Mouse (Mus musculus): Measurements from ENCODE around the gene Thap12. TPM values are rescaled to one million over a fixed set of nuclear protein-coding genes. Genes with fewer than 3 reads are reported as not detected.

Gene Thap12
- total and polyA plus RNA-seq, 3 experiments, result 29.6 to 92.9 (median 70.1) TPM

DNA sequence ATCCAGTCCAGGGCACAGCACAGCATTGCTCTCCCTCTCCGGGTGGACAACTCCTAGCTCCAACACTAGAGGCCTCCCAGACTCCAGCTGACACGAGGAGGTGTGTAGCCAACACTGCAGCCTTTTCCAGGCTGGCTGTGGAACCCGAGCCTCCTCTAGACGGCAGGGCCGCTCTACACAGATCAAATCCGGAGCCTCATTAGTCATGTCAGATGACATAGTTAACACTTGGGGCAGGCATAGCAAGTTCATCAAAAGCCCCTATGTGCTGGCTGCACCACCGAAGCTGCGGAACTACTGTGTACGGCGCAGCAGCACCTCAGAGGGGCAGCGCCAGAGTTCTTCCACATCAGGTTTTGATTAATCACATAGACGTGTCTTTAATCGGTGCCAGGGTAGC lies 17.0 kb upstream of the Thap12 start:
- dilution Hi-C loops (cut with MboI; ENCODE audit: extremely low pct_ligation_motif_present, extremely low pct_unique_long_range_greater_than_20kb, low sequenced_read_pairs) (no loop called here), in situ Hi-C loops (cut with MboI; ENCODE audit: low pct_ligation_motif_present, low pct_unique_long_range_greater_than_20kb, low sequenced_read_pairs) (no loop called here)
- Histone ChIP-seq H3K4me1 (ENCODE audit: control insufficient read depth in 1 of 2, insufficient read depth in 2 of 2) (peaks cover 3 to 4% of the 10 kb centered on the region in 2 experiments; a peak in 3 of 4 replicates), H3K9ac (ENCODE audit: insufficient read depth, low read depth) (no peak overlapping the region), H3K27me3 (replicated peaks) (no peaks in the 10 kb centered on the region), H3K4me2 (ENCODE audit: insufficient read depth, low read depth, poor library complexity, severe bottlenecking) (no peak overlapping the region), H3K4me3 (replicated peaks in 1 of 3; ENCODE audit: low read depth in 2 of 3, low read length in 2 of 3, poor library complexity in 1 of 3) (no peak overlapping the region), H3K36me3 (replicated peaks in 1 of 2; ENCODE audit: control insufficient read depth in 1 of 2, insufficient read depth in 1 of 2, low read length in 1 of 2) (no peaks in the 10 kb centered on the region), H3K9me3 (replicated peaks; ENCODE audit: low read length) (no peaks in the 10 kb centered on the region), H3K27ac (ENCODE audit: insufficient read depth, low read depth) (no peak overlapping the region), H3K79me2 (replicated peaks; ENCODE audit: control insufficient read depth, extremely low read depth, insufficient read depth, poor library complexity, severe bottlenecking) (no peaks in the 10 kb centered on the region)
- TF ChIP-seq EP300 (IDR thresholded peaks at IDR 0.05; ENCODE audit: low read length) (no peak), ZKSCAN1 (IDR thresholded peaks at IDR 0.05; ENCODE audit: borderline replicate concordance, low read depth, low read length) (no peak), MYC (IDR thresholded peaks at IDR 0.05; ENCODE audit: low read depth, low read length) (no peak), TBP (conservative IDR thresholded peaks at IDR 0.05; ENCODE audit: low read depth, low read length) (no peak)
- no peak for DNase-seq (ENCODE audit: extremely low read depth)

DNA sequence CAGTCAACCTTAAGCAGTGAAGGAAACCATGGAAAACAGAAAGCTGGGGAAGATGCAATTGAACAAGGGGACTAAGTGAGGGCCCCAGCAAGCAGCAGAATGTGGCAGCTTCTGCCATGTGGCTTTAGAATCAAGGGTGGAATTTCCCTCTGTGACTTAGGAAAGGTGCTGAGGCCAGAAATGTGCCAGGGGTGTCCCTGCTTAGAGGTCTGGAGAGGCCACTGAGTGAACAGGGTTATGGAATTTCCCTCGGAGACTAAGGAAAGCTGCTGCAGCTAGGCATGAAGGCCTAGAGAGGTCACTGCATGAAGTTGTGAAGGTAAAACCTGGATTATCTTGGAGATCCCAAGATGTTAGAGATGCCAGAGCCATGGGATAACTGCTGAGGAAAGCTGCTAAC lies 12.8 kb upstream of the Thap12 start:
- TF ChIP-seq POLR2AphosphoS2 (IDR thresholded peaks at IDR 0.05; ENCODE audit: low read depth, low read length), result no peak
- no peak for TF ChIP-seq SMC3 (IDR thresholded peaks at IDR 0.05; ENCODE audit: low read depth, low read length)
- TF ChIP-seq E2F4 (IDR thresholded peaks at IDR 0.05; ENCODE audit: insufficient replicate concordance, low read depth, low read length), result no peak
- no peak for TF ChIP-seq ETS1 (conservative IDR thresholded peaks at IDR 0.05; ENCODE audit: low read depth, low read length)
- TF ChIP-seq USF2 (conservative IDR thresholded peaks at IDR 0.05; ENCODE audit: low read depth, low read length), result no peak
- no peak for TF ChIP-seq MAZ (IDR thresholded peaks at IDR 0.05; ENCODE audit: low read depth, low read length)
- TF ChIP-seq NRF1 (IDR thresholded peaks at IDR 0.05; ENCODE audit: low read depth, low read length), result no peak
- no peak for TF ChIP-seq MEF2A (IDR thresholded peaks at IDR 0.05; ENCODE audit: borderline replicate concordance, low read depth, low read length)
- TF ChIP-seq TCF12 (IDR thresholded peaks at IDR 0.05; ENCODE audit: low read depth, low read length), result no peak
- no peak for TF ChIP-seq USF1 (IDR thresholded peaks at IDR 0.05; ENCODE audit: low read depth, low read length)
- no peak for TF ChIP-seq MYC (IDR thresholded peaks at IDR 0.05; ENCODE audit: low read depth, low read length)
- TF ChIP-seq MAX (IDR thresholded peaks at IDR 0.05; ENCODE audit: low read length), result no peak
- TF ChIP-seq CHD2 (IDR thresholded peaks at IDR 0.05; ENCODE audit: low read length), result no peak
- no peak for TF ChIP-seq ZMIZ1 (IDR thresholded peaks at IDR 0.05; ENCODE audit: low read depth, low read length)
- no peak for TF ChIP-seq POLR2A (IDR thresholded peaks at IDR 0.05; ENCODE audit: low read depth, low read length)
- TF ChIP-seq CHD1 (IDR thresholded peaks at IDR 0.05; ENCODE audit: low read depth, low read length), result no peak
- no peak for TF ChIP-seq ZNF384 (IDR thresholded peaks at IDR 0.05; ENCODE audit: low read depth, low read length)
- TF ChIP-seq RCOR1 (conservative IDR thresholded peaks at IDR 0.05; ENCODE audit: low read depth, low read length), result no peak
- no peak for TF ChIP-seq JUN (IDR thresholded peaks at IDR 0.05; ENCODE audit: insufficient read depth, low read depth, low read length)
- H3K27ac ChIP-seq (ENCODE audit: insufficient read depth, low read depth), result no peak overlapping the region
- H3K36me3 ChIP-seq (replicated peaks in 1 of 2; ENCODE audit: control insufficient read depth in 1 of 2, insufficient read depth in 1 of 2, low read length in 1 of 2), result no peaks in the 10 kb centered on the region
- H3K4me2 ChIP-seq (ENCODE audit: insufficient read depth, low read depth, poor library complexity, severe bottlenecking), result no peak overlapping the region
- in situ Hi-C loops (cut with MboI; ENCODE audit: low pct_ligation_motif_present, low pct_unique_long_range_greater_than_20kb, low sequenced_read_pairs), result no loop called here
- no peaks in the 10 kb centered on the region for H3K9me3 ChIP-seq (replicated peaks; ENCODE audit: low read length)
- no peak overlapping the region for H3K9ac ChIP-seq (ENCODE audit: insufficient read depth, low read depth)
- no peaks in the 10 kb centered on the region for H3K79me2 ChIP-seq (replicated peaks; ENCODE audit: control insufficient read depth, extremely low read depth, insufficient read depth, poor library complexity, severe bottlenecking)
- no peaks in the 10 kb centered on the region for H3K27me3 ChIP-seq (replicated peaks)
- H3K4me3 ChIP-seq (replicated peaks in 1 of 3; ENCODE audit: low read depth in 2 of 3, low read length in 2 of 3, poor library complexity in 1 of 3), result no peak overlapping the region
- DNase-seq (ENCODE audit: extremely low read depth), result no peak
- peaks cover 8 to 16% of the 10 kb centered on the region in 2 experiments; a peak in 3 of 4 replicates for H3K4me1 ChIP-seq (ENCODE audit: control insufficient read depth in 1 of 2, insufficient read depth in 2 of 2)
- dilution Hi-C loops (cut with MboI; ENCODE audit: extremely low pct_ligation_motif_present, extremely low pct_unique_long_range_greater_than_20kb, low sequenced_read_pairs), result no loop called here

Data from CH12.LX (cell line).